Mouse (Mus musculus) cerebellum, adult 2 months (tissue): Measurements from ENCODE around the gene D5Ertd579e. TPM values are rescaled to one million over a fixed set of nuclear protein-coding genes. Genes with fewer than 3 reads are reported as not detected.

ENCODE experiments used
- DNase-seq, 2 experiments: peaks; one replicate each; pipeline ENCODE4 v3.0.0; 2021
- H3K27ac ChIP-seq: fragments of 200-500 bp; 2 replicates; pipeline ENCODE4 v1.5.1; 2012; ENCODE audit warnings: low read length, control low read depth, inconsistent platforms; ENCODE audit not compliant: insufficient read depth
- H3K27me3 ChIP-seq: fragments of 200-500 bp; 2 replicates; pipeline ENCODE4 v1.6.1; 2012; ENCODE audit warnings: inconsistent platforms, mild to moderate bottlenecking, low read length, moderate library complexity; ENCODE audit not compliant: control insufficient read depth, insufficient read depth
- H3K4me1 ChIP-seq: fragments of 200-500 bp; 2 replicates; pipeline ENCODE4 v1.6.1; 2011; ENCODE audit warnings: low read length; ENCODE audit not compliant: control insufficient read depth, insufficient read depth
- H3K4me3 ChIP-seq: fragments of 200-500 bp; replicated peaks from 2 replicates; pipeline ENCODE3; 2011; ENCODE audit warnings: mild to moderate bottlenecking, low read depth, low read length, control low read depth; ENCODE audit not compliant: insufficient read depth
- CTCF ChIP-seq: fragments of 200-500 bp; IDR thresholded peaks from 2 replicates; pipeline ENCODE4 v1.5.1; 2011; ENCODE audit warnings: low read depth, mild to moderate bottlenecking, control low read depth, low read length, moderate library complexity, borderline replicate concordance; ENCODE audit not compliant: insufficient read depth
- POLR2A ChIP-seq: fragments of 200-500 bp; IDR thresholded peaks from 2 replicates; pipeline ENCODE4 v1.6.1; 2011; ENCODE audit warnings: low read length, control low read depth, borderline replicate concordance; ENCODE audit not compliant: insufficient read depth
- WGBS: fragments of 180-500 bp; shearing (Covaris S2); methylation state at CpG from one replicate; pipeline ENCODE4 v1.1.7; 2018; 5-methylcytosine and 5-hydroxymethylcytosine counted together
- polyA plus RNA-seq: library from polyadenylated mRNA; depleted of rRNA; stranded (reverse); fragments of >200 nt; gene quantifications from 2 replicates; pipeline ENCODE4 v1.2.3, GENCODE M21; 2012

The D5Ertd579e gene
- polyA plus RNA-seq, 1 experiment: 69.4 TPM

GRCm38 (mm10) chr5:36733405-36733804 lies 37.6 kb upstream of the D5Ertd579e start:
- H3K27ac ChIP-seq: no peak overlapping the region
- 72% methylated on average over 3 of the region's 3 CpGs for WGBS
- H3K27me3 ChIP-seq: no peaks in the 10 kb centered on the region
- no peak for DNase-seq
- TF ChIP-seq CTCF: no peak
- TF ChIP-seq POLR2A: no peak
- H3K4me1 ChIP-seq: peaks cover 49% of the 10 kb centered on the region
- no peak overlapping the region for H3K4me3 ChIP-seq

DNA sequence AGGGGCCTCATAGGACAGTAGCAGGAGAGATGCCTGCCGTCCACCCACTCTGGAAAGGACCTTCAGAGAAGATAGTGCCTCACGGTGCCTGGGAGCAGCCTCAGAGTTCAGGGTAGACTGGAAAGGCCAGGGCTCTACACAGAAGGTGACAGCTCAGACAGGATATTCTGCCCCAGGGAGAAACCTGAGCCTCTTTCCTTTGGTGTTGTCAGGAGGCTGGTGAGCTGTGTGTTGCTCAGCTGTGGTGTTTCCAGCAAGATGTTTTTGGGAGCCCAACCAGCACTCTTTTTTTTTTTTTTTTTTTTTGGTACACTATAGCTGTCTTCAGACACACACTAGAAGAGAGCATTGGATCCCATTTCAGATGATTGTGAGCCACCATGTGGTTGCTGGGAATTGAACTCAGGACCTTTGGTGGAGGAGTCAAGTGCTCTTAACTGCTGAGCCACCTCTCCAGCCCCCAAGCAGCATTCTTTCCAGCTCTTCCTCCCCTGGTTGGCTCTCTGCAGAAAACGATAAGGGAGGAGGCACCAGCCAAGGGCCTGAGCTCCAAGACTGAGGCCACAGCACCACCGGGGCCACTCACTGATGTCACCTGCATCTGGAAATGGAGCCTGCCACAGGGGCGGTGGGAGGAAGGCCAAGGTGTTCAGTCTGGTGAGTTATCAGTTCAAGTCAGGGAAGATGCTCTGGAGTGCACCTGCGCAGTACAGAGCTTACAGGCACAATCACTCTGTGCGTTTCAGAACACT lies 36.3 kb upstream of the D5Ertd579e start:
- TF ChIP-seq POLR2A (no peak), CTCF (no peak)
- no peak for DNase-seq
- peaks cover 49% of the 10 kb centered on the region for H3K4me1 ChIP-seq
- WGBS: 88% methylated on average over 7 of the region's 7 CpGs
- H3K27me3 ChIP-seq: no peaks in the 10 kb centered on the region
- H3K4me3 ChIP-seq: no peak overlapping the region
- H3K27ac ChIP-seq: no peak overlapping the region

DNA sequence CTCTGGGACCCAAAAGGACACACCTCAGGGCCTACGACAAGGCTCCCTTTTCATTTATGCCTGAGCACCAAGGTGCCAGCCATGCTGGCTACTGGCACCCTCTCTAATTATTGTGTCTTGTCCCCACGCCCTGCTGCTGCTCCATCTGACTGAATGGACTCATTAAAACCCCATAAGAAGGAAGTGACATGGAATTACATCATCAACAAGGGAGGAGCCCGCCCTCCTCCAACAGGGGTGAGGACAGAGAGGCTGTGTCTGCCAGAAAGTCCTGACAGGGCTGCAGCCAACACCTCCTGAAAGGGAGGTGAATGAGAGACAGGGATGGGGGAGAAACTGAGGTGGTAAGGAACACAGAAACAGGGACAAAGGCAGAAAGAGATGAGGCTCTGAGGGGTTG lies 34.9 kb upstream of the D5Ertd579e start:
- H3K4me3 ChIP-seq: no peak overlapping the region
- H3K27ac ChIP-seq: no peak overlapping the region; the same call in 1 of the 2 replicates
- DNase-seq: peak; percentile 39 to 55
- 29% methylated on average over 3 of the region's 3 CpGs for WGBS
- H3K4me1 ChIP-seq: peaks cover 52% of the 10 kb centered on the region
- TF ChIP-seq POLR2A (no peak), CTCF (no peak)
- no peaks in the 10 kb centered on the region for H3K27me3 ChIP-seq

GRCm38 (mm10) chr5:36729923-36730322 lies 34.1 kb upstream of the D5Ertd579e start:
- WGBS: 96% methylated on average over 2 of the region's 2 CpGs
- no peak for TF ChIP-seq CTCF
- TF ChIP-seq POLR2A: no peak
- H3K4me3 ChIP-seq: no peak overlapping the region

DNA sequence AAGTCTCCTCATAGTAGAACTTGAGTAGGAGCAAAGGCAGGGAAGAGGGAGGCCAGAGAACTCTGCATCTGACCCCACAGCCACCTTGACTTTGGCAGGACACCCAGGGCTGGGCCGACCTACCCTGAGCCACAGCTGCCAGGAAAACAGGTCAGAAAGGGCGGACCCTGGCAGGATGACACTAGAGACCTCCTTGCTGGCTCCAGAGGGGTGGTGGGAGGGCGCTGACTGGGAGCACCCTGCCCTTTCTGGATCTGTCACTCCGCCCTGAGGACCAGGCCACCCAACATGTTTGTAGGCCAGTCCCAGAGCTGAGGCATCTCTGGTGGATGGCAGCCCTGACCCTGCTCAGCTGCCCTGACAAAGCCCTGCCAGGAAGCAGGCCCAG lies 33.3 kb upstream of the D5Ertd579e start:
- no peaks in the 10 kb centered on the region for H3K27me3 ChIP-seq
- no peak overlapping the region for H3K4me3 ChIP-seq
- 66% methylated on average over 4 of the region's 4 CpGs for WGBS
- H3K4me1 ChIP-seq: peaks cover 51% of the 10 kb centered on the region
- peak overlapping the region; percentile 98 for H3K27ac ChIP-seq
- TF ChIP-seq CTCF (no peak), POLR2A (no peak)
- DNase-seq: peak in 1 of 2 experiments; percentile 37

More at GRCm38 (mm10) chr5:36729923-36730322, 34.1 kb upstream of the D5Ertd579e start:
- Histone ChIP-seq H3K27ac (no peak overlapping the region), H3K4me1 (peaks cover 51% of the 10 kb centered on the region), H3K27me3 (no peaks in the 10 kb centered on the region)
- peak in 1 of 2 experiments; percentile 34 for DNase-seq

GRCm38 (mm10) chr5:36728403-36729085 lies 32.7 kb upstream of the D5Ertd579e start:
- 45% methylated on average over 8 of the region's 8 CpGs for WGBS
- TF ChIP-seq POLR2A (no peak), CTCF (no peak)

GRCm38 (mm10) chr5:36727776-36728175 lies 32.0 kb upstream of the D5Ertd579e start:
- Histone ChIP-seq H3K4me3 (no peak overlapping the region), H3K4me1 (peaks cover 51% of the 10 kb centered on the region), H3K27me3 (no peaks in the 10 kb centered on the region), H3K27ac (peak overlapping the region; percentile 98)
- peak; percentile 87 to 94 for DNase-seq
- 10% methylated on average over 7 of the region's 7 CpGs for WGBS
- peak; percentile 22; the same call in 1 of the 2 replicates for TF ChIP-seq POLR2A
- TF ChIP-seq CTCF: no peak

More at GRCm38 (mm10) chr5:36728403-36729085, 32.7 kb upstream of the D5Ertd579e start:
- Histone ChIP-seq H3K27ac (peak overlapping the region; percentile 98), H3K4me3 (no peak overlapping the region), H3K27me3 (no peaks in the 10 kb centered on the region), H3K4me1 (peaks cover 51% of the 10 kb centered on the region)
- no peak for DNase-seq

DNA sequence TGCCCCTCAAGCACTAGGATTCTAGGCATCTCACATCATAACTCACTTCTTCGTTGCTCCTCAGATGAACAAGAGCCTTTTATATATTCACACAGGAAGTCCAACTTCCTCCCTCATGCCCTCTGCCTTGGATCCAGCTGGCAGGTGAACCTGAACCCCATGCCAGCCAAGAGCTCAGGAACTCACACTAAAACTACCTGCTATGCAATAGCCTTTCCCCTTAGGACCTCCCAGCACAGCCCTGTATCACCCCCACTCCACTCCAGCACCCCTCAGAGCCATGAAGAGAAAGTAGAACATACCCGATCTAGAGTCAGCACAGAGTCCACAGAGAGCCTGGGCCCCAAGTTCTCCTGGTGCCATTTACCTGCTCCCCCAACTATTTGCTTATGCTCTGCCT lies 31.3 kb upstream of the D5Ertd579e start:
- no peaks in the 10 kb centered on the region for H3K27me3 ChIP-seq
- H3K4me3 ChIP-seq: no peak overlapping the region
- H3K27ac ChIP-seq: peak overlapping the region; percentile 98
- peak; percentile 69 to 75 for DNase-seq
- TF ChIP-seq CTCF (no peak), POLR2A (no peak)
- 21% methylated on average over 2 of the region's 2 CpGs for WGBS
- peaks cover 51% of the 10 kb centered on the region for H3K4me1 ChIP-seq
